Mouse (Mus musculus): ENCODE results near the gene Tmem44. TPM values are rescaled to one million over a fixed set of nuclear protein-coding genes. Genes with fewer than 3 reads are reported as not detected.

Tmem44 gene
- polyA plus RNA-seq, 1 experiment = 3.0 TPM

Other genes starting within 250 kb of the Tmem44 start
- gene Gp5, start 240.1 kb downstream of the Tmem44 start, polyA plus RNA-seq (2012; rRNA removed) = 0.38 and 0.39 TPM in 2 replicates
- 7.4 and 22.8 TPM in 2 replicates for gene Atp13a3, start 144.9 kb downstream of the Tmem44 start, polyA plus RNA-seq (2012; rRNA removed)
- 2.6 and 5.5 TPM in 2 replicates for gene Lsg1, start 36.8 kb upstream of the Tmem44 start, polyA plus RNA-seq (2012; rRNA removed)
- 9.8 and 11.7 TPM in 2 replicates for gene Fam43a, start 48.9 kb upstream of the Tmem44 start, polyA plus RNA-seq (2012; rRNA removed)

All from small intestine, adult 2 months (tissue).